Mouse (Mus musculus) embryonic facial prominence, embryonic 15.5 days (tissue): ENCODE results near the gene Hils1. TPM values are rescaled to one million over a fixed set of nuclear protein-coding genes. Genes with fewer than 3 reads are reported as not detected.

ENCODE experiments used
- ATAC-seq: fragments of 200-750 bp; cut with Nextera tagmentation; 2 replicates; pipeline ENCODE4 v1.8.0; 2017; ENCODE audit warnings: low read depth, moderate TSS enrichment; ENCODE audit not compliant: insufficient number of reproducible peaks, low FRiP score, low TSS enrichment
- H3K27ac ChIP-seq: fragments of 300-500 bp; sonication (generic); replicated peaks from 2 replicates; pipeline ENCODE4 v1.5.1; 2015; ENCODE audit warnings: mild to moderate bottlenecking, inconsistent platforms
- H3K27me3 ChIP-seq: fragments of 300-500 bp; sonication (generic); 2 replicates; pipeline ENCODE4 v1.6.1; 2015; ENCODE audit warnings: inconsistent platforms
- H3K36me3 ChIP-seq: fragments of 300-500 bp; sonication (generic); 2 replicates; pipeline ENCODE4 v1.6.1; 2015; ENCODE audit warnings: mild to moderate bottlenecking, inconsistent platforms
- H3K4me1 ChIP-seq: fragments of 300-500 bp; sonication (generic); 2 replicates; pipeline ENCODE4 v1.6.1; 2015; ENCODE audit warnings: inconsistent platforms
- H3K4me2 ChIP-seq: fragments of 300-500 bp; sonication (generic); replicated peaks from 2 replicates; pipeline ENCODE4 v1.6.1; 2015; ENCODE audit warnings: mild to moderate bottlenecking, inconsistent platforms
- H3K4me3 ChIP-seq: fragments of 300-500 bp; sonication (generic); replicated peaks from 2 replicates; pipeline ENCODE4 v1.5.1; 2015; ENCODE audit warnings: mild to moderate bottlenecking, inconsistent platforms
- H3K9ac ChIP-seq: fragments of 300-500 bp; sonication (generic); 2 replicates; pipeline ENCODE4 v1.6.1; 2015; ENCODE audit warnings: inconsistent platforms
- H3K9me3 ChIP-seq: fragments of 300-500 bp; sonication (generic); replicated peaks from 2 replicates; pipeline ENCODE4 v1.6.1; 2016; ENCODE audit warnings: inconsistent platforms
- WGBS: fragments of 180-500 bp; shearing (Covaris S2); methylation state at CpG from one replicate; pipeline ENCODE4 v1.1.7; 2015; 5-methylcytosine and 5-hydroxymethylcytosine counted together
- polyA plus RNA-seq: library from polyadenylated mRNA; unstranded; fragments of >200 nt; fragmentation: Nextera tagmentation; extraction: Ambion mirVana; gene quantifications from 2 replicates; pipeline ENCODE4 v1.2.1, GENCODE M21; 2015

The Hils1 gene
- polyA plus RNA-seq, 1 experiment from 2014 or later = 0.25 TPM

DNA sequence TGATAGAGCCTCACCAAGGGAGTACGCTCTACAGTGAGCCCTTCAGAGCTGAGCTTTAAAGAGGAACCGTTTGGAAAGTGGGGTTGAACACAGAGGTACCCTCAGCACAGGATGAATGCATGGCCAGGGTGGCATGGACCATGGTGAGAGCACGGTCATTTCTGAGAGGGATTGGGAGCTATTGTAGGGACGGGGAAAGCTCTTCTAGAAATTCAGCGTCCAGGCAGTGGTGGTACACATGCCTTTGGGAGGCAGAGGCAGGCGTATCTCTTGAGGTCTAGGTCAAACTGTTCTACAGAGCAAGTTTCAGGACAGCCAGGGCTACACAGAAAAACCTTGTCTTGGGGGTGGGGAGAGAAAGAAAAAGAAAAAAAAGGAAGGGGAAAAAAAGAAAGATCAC is 29.6 kb downstream of the Hils1 start:
- Histone ChIP-seq H3K27ac (no peak overlapping the region), H3K4me3 (no peak overlapping the region), H3K36me3 (peaks cover 55% of the 10 kb centered on the region), H3K9me3 (no peaks in the 10 kb centered on the region), H3K9ac (no peak overlapping the region), H3K4me2 (no peak overlapping the region), H3K4me1 (peaks cover 67% of the 10 kb centered on the region), H3K27me3 (no peaks in the 10 kb centered on the region)
- ATAC-seq = no peak
- WGBS = 93% methylated on average over 6 of the region's 6 CpGs

DNA sequence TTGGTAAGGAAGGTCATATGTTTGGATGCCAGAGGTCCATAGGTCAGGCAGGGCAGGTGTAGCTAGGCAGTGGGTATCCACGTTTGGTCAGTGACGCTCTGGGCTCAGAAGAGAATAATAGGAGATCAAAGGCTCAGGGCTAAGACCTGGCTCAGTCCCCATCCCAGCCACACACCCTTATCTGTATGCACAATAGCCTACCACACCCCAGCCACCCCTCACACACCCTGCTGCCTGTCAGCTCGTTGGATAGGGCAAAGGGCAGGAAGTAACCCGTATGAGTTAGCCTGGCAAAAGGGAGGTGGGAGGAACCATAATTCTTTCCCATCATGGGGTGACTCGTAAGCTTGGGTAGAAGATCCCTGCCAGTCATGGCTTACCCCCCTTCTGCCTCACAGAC is 30.2 kb downstream of the Hils1 start:
- peaks cover 61% of the 10 kb centered on the region for H3K36me3 ChIP-seq
- peaks cover 61% of the 10 kb centered on the region for H3K4me1 ChIP-seq

DNA sequence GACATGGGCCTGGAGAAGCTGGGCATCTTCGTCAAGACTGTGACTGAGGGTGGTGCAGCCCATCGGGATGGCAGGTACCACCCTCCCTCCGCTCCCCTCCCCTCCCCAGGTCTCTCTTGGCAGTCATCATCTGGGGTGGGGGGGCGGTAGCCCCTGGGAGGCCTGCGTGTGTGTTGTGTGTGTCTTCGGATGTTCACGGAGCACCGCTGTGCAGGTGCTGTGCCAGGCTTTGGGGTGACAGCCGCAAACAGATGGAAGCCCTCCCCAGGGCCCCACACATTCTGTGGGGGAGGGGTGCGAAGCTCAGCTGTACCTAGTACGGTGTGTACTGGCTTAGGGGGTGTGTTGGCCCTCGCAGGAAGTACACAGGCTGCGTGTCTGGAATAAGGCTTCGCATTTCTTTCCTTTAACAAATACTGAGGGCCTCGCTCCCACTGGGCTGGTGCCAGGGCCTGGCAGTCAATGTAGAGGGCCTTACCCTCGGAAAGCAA is 30.7 kb downstream of the Hils1 start:
- Histone ChIP-seq H3K36me3 (peaks cover 66% of the 10 kb centered on the region), H3K4me1 (peaks cover 56% of the 10 kb centered on the region), H3K9me3 (no peaks in the 10 kb centered on the region), H3K9ac (no peak overlapping the region), H3K27me3 (no peaks in the 10 kb centered on the region), H3K4me3 (no peak overlapping the region), H3K27ac (no peak overlapping the region), H3K4me2 (no peak overlapping the region)
- no peak for ATAC-seq
- WGBS = 77% methylated on average over 16 of the region's 16 CpGs

More for the DNA sequence above, 30.2 kb downstream of the Hils1 start:
- no peak overlapping the region for H3K4me3 ChIP-seq
- no peaks in the 10 kb centered on the region for H3K9me3 ChIP-seq
- no peak overlapping the region for H3K27ac ChIP-seq
- H3K27me3 ChIP-seq = no peaks in the 10 kb centered on the region
- 71% methylated on average over 5 of the region's 5 CpGs for WGBS
- H3K9ac ChIP-seq = no peak overlapping the region
- ATAC-seq = no peak
- H3K4me2 ChIP-seq = no peak overlapping the region

DNA sequence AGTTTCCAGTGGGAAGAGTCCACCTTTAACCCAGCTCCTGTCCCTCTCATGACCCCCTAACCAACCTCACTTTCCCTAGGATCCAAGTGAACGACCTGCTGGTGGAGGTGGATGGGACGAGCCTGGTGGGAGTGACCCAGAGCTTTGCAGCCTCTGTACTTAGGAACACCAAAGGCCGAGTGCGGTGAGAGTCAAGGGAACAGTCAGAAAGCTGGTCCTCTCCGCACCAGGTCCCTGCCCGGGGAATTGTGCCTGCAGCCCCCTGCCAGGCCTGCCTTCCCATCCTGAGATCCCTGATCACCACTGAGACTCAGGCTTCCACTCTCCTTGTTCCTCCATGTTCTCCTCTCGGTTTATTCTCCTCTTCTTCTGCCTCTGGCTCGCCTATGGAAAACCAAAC is 32.7 kb downstream of the Hils1 start:
- WGBS = 71% methylated on average over 8 of the region's 8 CpGs
- no peak overlapping the region for H3K9ac ChIP-seq
- H3K27ac ChIP-seq = peak overlapping the region; percentile 52; the same call in 1 of the 2 replicates
- H3K4me2 ChIP-seq = no peak overlapping the region
- H3K36me3 ChIP-seq = peaks cover 78% of the 10 kb centered on the region
- H3K4me1 ChIP-seq = peaks cover 35% of the 10 kb centered on the region
- ATAC-seq = no peak
- no peaks in the 10 kb centered on the region for H3K27me3 ChIP-seq
- no peak overlapping the region for H3K4me3 ChIP-seq
- no peaks in the 10 kb centered on the region for H3K9me3 ChIP-seq

DNA sequence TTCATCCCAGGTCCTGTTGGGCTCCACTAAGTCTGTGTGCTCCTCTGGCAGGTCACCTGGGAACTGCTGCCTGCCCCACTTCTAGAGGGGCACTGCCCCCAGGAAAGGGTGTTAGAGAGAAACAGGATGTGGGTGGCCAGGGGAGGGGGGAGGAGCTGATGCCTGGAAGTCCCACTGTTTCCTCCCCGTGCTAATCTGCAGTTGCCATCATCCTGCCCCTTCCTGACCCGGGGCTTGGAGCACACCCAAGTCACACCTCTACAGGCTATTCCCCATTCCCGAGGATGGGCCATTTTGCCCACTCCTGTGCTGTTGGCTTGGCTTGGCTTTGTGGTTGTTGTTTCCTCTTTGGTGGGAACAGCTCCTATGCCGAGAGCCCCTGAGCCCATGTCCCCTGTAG is 33.2 kb downstream of the Hils1 start:
- ATAC-seq = no peak

DNA sequence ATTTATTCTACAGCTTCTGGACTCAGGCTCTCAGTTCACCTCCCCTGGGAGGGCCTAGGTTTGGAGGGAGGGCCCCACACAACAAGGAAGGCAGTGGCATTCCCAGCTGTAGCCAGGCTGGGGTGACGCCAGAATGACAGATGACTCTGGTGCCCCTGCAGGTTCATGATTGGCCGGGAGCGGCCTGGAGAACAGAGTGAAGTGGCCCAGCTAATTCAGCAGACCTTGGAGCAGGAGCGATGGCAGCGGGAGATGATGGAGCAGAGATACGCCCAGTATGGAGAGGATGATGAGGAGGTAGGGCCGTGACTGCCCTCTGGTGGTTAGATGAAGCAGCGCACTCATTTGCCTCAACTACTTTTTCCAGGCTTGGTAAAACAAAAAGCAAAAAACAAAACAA is 33.7 kb downstream of the Hils1 start:
- peaks cover 82% of the 10 kb centered on the region for H3K36me3 ChIP-seq
- H3K4me1 ChIP-seq = peaks cover 34% of the 10 kb centered on the region
- no peaks in the 10 kb centered on the region for H3K27me3 ChIP-seq
- no peak overlapping the region for H3K4me2 ChIP-seq
- H3K27ac ChIP-seq = peak overlapping the region; percentile 52
- no peaks in the 10 kb centered on the region for H3K9me3 ChIP-seq
- ATAC-seq = 0 out of 2 replicates have a peak, but pooled peaks have one; percentile 30
- 3% methylated on average over 8 of the region's 8 CpGs for WGBS
- no peak overlapping the region for H3K9ac ChIP-seq
- H3K4me3 ChIP-seq = no peak overlapping the region

More for the DNA sequence above, 33.2 kb downstream of the Hils1 start:
- H3K27ac ChIP-seq = peak overlapping the region; percentile 52
- peaks cover 34% of the 10 kb centered on the region for H3K4me1 ChIP-seq
- no peak overlapping the region for H3K4me3 ChIP-seq
- no peak overlapping the region for H3K9ac ChIP-seq
- no peaks in the 10 kb centered on the region for H3K27me3 ChIP-seq
- 33% methylated on average over 4 of the region's 4 CpGs for WGBS
- H3K4me2 ChIP-seq = no peak overlapping the region
- H3K36me3 ChIP-seq = peaks cover 78% of the 10 kb centered on the region
- no peaks in the 10 kb centered on the region for H3K9me3 ChIP-seq

DNA sequence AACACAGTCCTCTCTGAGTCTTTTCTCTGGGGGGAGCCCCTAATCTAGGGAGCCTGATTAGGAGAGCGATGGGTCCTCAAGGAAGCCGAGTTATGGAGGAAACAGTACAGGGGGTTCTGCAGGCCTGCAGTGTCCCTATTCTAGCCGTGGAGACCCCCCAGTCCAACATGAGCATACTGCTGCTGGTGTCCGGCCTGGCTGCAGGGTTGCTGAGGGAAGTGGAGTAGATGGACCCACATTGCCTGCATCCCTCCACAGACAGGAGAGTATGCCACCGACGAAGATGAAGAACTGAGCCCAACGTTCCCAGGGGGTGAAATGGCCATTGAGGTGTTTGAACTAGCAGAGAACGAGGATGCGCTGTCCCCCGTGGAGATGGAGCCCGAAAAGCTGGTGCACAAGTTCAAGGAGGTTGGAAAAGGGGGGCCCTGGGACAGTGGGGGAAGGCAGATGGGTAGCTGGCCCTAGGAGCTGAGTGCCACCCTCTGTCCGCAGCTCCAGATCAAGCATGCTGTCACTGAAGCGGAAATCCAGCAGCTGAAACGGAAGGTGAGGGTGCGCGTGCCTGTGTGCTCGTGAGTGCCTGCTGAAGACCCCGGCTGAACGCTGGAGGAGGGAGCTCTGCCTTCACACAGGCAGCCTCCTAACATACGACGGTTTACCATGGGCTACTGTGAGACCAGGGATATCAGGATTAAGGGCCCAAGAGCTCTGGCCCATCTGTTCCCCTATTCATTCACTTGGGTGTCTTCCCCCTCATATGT is 34.4 kb downstream of the Hils1 start:
- H3K27me3 ChIP-seq = no peaks in the 10 kb centered on the region
- H3K27ac ChIP-seq = no peak overlapping the region
- no peak for ATAC-seq
- H3K9ac ChIP-seq = no peak overlapping the region
- H3K36me3 ChIP-seq = peaks cover 77% of the 10 kb centered on the region
- H3K4me2 ChIP-seq = no peak overlapping the region
- H3K4me1 ChIP-seq = peaks cover 38% of the 10 kb centered on the region
- no peak overlapping the region for H3K4me3 ChIP-seq
- WGBS = 90% methylated on average over 21 of the region's 21 CpGs
- no peaks in the 10 kb centered on the region for H3K9me3 ChIP-seq

DNA sequence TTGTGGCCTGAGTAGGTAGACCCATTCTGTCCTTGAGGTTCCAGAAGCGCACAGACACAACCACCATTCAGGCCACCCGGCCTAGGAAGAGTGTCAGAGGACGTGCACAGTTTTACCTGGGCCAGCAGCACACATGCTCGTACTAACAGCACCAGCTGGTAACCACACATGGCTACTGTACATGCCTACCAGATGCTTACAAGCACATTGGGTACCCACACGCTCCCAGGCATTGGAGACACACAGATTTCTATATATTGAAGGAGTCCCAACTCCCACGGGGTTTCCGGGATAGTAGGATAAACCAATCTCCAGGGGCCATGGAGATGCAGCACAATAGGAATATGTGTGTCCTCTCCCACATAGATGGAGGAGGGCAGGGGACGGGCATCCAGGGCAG is 35.3 kb downstream of the Hils1 start:
- no peak overlapping the region for H3K27ac ChIP-seq
- no peaks in the 10 kb centered on the region for H3K27me3 ChIP-seq
- H3K36me3 ChIP-seq = peaks cover 67% of the 10 kb centered on the region
- H3K4me1 ChIP-seq = peaks cover 43% of the 10 kb centered on the region
- no peak overlapping the region for H3K4me2 ChIP-seq
- no peak overlapping the region for H3K4me3 ChIP-seq
- H3K9ac ChIP-seq = no peak overlapping the region
- H3K9me3 ChIP-seq = no peaks in the 10 kb centered on the region
- WGBS = 89% methylated on average over 8 of the region's 8 CpGs
- ATAC-seq = no peak

DNA sequence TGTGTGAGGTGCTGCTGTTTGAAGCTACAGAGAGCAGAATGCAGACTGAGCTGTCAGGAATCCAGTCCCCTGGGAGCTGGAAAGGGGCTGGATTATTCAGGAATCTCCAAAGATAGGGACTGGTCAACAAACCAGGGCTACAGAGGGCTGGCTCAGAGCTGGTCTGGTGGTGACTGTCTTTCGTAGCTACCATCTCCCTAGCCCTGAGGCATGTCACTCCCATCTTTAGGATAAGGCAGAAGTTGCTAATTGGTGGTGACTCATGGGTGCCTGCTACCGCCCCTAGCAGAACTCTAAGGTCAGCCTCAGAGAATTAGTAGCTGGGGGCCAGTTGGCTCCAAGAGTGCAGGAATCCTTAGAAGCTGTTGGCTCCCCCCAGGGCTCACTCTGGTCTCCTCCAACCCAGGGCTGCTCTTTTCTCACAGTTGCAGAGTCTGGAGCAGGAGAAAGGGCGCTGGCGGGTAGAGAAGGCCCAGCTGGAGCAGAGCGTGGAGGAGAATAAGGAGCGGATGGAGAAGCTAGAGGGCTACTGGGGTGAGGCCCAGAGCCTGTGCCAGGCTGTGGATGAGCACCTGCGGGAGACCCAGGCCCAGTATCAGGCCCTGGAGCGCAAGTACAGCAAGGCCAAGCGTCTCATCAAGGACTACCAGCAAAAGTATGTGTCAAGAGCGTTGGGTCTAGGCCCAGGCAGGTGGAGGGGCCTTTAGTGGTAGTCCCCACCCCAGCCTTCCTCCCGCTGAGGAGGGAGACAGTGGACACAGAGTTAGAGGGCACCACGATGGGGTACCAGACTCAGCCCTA is 36.9 kb downstream of the Hils1 start:
- Histone ChIP-seq H3K4me3 (no peak overlapping the region), H3K9ac (no peak overlapping the region), H3K27me3 (no peaks in the 10 kb centered on the region), H3K4me2 (no peak overlapping the region), H3K4me1 (peaks cover 48% of the 10 kb centered on the region), H3K27ac (no peak overlapping the region), H3K9me3 (no peaks in the 10 kb centered on the region), H3K36me3 (peaks cover 52% of the 10 kb centered on the region)
- 84% methylated on average over 12 of the region's 12 CpGs for WGBS
- ATAC-seq = no peak

DNA sequence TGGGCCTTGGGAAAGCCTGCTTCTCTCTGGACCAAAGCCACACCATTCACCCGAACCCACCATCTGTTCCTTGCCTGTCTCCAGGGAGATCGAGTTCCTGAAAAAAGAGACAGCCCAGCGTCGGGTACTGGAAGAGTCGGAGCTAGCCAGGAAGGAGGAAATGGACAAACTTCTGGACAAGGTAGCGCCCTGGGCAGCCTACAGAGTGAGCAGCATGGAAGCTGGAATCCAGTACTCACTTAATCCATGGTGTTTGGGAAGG is 37.5 kb downstream of the Hils1 start:
- H3K4me1 ChIP-seq = peaks cover 47% of the 10 kb centered on the region
- peaks cover 47% of the 10 kb centered on the region for H3K36me3 ChIP-seq
- no peaks in the 10 kb centered on the region for H3K27me3 ChIP-seq
- no peak overlapping the region for H3K27ac ChIP-seq
- no peak overlapping the region for H3K4me2 ChIP-seq
- no peak for ATAC-seq
- no peaks in the 10 kb centered on the region for H3K9me3 ChIP-seq
- no peak overlapping the region for H3K9ac ChIP-seq
- no peak overlapping the region for H3K4me3 ChIP-seq
- 58% methylated on average over 6 of the region's 6 CpGs for WGBS

DNA sequence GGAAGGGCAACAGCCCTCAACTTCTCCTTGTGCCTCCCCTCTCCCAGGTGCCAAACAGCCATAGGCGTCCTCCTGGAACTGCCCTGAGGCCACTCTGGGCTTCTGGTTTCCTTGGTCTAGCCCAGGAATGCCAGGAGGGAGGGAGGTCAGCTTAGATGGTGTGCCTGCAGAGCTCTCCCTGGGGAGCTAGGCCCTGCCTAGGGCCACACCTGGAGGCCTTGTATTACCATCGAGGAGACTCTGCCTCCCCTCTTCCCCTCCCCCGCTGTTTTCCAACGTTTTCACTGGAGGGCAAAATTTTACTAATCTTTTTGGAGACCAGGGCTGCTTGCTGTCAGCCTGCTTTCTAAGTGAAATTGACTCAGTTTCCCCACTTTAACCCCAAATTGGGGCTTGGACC is 38.6 kb downstream of the Hils1 start:
- H3K4me3 ChIP-seq = peak overlapping the region; percentile 46
- no peaks in the 10 kb centered on the region for H3K9me3 ChIP-seq
- H3K27me3 ChIP-seq = no peaks in the 10 kb centered on the region
- 28% methylated on average over 4 of the region's 4 CpGs for WGBS
- no peak for ATAC-seq
- H3K4me2 ChIP-seq = peak overlapping the region; percentile 73
- peaks cover 42% of the 10 kb centered on the region for H3K4me1 ChIP-seq
- 0 out of 2 replicates have a peak overlapping the region, but pooled peaks have one; percentile 31 for H3K9ac ChIP-seq
- peaks cover 41% of the 10 kb centered on the region for H3K36me3 ChIP-seq
- H3K27ac ChIP-seq = peak overlapping the region; percentile 68
